Mouse (Mus musculus) layer of hippocampus, postnatal 14 days (tissue): ENCODE results near the gene Eid1. TPM values are rescaled to one million over a fixed set of nuclear protein-coding genes. Genes with fewer than 3 reads are reported as not detected.

Experiments
- DNase-seq, 2 experiments: peaks; one replicate each; pipeline ENCODE4 v3.0.0; 2021 to 2022; ENCODE audit warnings: low spot score in 2 of 2, mixed read lengths in 1 of 2
- long read RNA-seq, 2 experiments: library from polyadenylated mRNA; stranded (forward); transcript quantifications; one replicate each; pipeline ENCODE4 v2.0.0; 2021
- total RNA-seq, 2 experiments: library from RNA; stranded (reverse); gene quantifications; 2 replicates each; pipeline ENCODE4 v1.2.3; 2021

Gene Eid1
- total RNA-seq = 100 to 1,000 TPM; 323 to 341 TPM
- long read RNA-seq, experiment 1, transcript Eid1-201 (1 exons, 1,691 nt) = major isoform, 375 of 375 reads
- long read RNA-seq, experiment 1, partial matches to known transcripts = 0 of 375 reads
- long read RNA-seq, experiment 1, other reads (novel, unspliced or antisense) = 0 of 375 reads
- long read RNA-seq, experiment 2, transcript Eid1-201 (1 exons, 1,691 nt) = major isoform, 511 of 512 reads
- long read RNA-seq, experiment 2, partial matches to known transcripts = 0 of 512 reads
- long read RNA-seq, experiment 2, other reads (novel, unspliced or antisense) = 1 of 512 reads

DNA sequence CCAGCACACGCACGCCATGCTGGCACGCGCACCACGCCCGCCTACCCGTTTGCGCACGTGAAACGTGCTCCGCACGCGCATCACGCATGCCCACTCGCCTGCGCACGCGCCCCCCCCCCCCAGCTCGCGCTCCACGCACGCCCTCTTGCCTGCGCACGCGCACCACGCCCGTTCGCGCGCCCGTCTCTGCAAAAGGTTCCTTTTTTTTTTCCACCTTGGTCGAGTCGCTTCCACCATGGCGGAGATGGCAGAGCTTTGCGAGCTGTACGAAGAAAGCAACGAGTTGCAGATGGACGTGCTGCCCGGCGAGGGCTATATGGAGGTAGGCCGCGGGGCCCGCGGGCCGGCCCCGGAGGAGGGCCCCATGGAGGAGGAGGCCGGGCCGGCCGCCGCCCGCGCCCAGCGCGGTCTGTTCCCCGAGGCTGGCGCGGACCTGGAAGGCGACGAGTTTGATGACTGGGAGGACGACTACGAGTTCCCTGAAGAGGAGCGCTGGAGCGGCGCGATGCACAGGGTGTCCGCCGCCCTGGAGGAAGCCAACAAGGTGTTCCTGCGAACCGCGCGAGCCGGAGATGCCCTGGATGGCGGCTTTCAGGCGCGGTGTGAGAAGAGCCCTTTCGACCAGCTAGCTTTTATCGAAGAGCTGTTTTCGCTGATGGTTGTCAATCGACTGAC lies at the start of gene Eid1:
Eid1 (plus strand) TSS at position 139 of the 675 bp plus-strand sequence.
- peak; percentile 75 to 86 for DNase-seq

DNA sequence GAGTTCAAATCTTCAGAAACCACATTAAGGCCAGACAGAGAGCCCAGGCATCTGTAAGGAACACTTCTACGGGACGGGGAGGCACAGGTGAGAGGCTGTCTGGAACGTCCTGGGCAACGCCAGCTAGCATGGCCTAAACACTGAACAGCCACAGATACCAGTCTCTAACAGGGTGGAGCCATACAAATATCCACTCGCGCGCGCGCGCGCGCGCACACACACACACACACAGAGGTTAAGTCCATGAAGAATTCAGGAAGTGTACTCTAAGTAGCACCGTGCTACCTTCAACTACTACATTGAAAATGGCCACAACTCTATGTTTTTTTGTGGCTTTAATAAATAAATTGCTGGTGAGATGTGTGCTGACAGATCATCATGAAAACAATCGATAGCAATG lies 49.7 kb upstream of the Eid1 start:
- no peak for DNase-seq

DNA sequence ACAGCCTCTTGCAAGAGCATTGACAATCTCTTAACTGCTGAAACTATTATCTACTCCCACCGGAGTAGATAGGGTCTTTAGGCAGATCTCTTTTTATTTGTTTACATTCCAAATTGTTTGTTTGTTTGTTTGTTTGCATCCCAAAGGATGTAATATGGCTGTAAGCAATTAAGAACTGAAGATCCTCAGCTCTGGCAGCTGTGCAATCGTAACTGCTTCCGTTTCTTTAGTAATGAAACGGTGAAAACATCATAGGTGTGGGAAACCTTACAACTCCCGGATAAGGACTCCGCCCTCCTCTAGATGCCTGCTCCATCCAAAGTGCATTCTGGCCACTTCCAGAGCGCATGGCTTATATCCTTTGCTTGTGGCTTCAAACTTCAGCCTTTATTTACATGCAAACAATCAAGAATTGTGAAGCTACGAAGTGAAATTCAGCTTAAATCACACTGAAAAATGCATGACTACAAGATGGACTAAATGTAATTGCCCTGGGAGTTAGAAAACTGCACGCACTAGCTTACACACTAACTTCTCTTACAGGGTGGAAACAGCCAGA lies 48.7 kb upstream of the Eid1 start:
- DNase-seq = no peak

DNA sequence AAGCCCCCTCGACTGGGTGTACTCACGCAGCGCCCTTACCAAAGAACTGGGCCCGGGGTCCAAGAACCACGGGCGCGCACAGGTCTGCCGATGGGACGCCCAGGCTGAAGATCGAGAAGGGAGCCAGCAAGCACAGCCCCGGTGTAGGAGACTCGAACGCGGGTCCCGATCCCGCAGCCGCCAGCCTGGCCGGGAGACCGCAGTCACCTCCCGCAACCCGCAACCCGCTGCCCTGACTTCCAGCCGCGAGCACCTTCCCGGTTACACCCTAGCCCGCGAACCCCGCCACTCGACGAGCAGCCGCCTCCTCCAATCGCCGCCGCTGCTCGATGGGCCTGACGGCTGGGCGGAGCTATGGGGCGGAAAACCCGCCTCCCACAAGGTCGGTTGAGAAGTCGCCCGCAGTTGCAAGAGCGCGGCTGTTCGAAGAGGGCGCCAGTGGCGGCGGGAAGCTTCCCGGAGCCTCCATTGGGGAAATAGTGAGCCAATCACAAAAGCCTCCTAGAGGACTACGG lies 48.0 kb upstream of the Eid1 start, which contains the start of gene Cep152:
Cep152 (minus strand) TSS at position 277 of the 515 bp plus-strand sequence.
- peak; percentile 94 to 97 for DNase-seq

DNA sequence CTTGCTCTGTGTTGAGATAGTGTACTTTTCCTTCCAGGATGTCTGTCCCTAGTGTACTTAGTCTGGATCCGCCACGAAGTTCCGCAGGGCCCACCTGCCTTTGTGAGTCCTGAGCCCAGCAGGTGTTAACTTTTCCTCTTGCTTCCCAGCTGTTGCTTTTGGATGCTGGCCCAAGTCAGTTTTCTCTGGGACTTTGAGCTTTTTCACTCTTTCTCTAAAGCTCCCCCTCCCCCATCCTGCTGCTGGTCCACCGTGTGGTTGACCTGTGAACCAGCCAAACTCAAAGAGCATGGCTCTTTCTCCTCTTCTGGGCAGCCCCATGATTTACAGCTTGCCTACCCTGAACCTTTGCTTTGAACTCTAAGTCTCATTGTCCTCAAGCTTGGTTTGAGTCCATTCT lies 46.4 kb upstream of the Eid1 start:
- DNase-seq = no peak

DNA sequence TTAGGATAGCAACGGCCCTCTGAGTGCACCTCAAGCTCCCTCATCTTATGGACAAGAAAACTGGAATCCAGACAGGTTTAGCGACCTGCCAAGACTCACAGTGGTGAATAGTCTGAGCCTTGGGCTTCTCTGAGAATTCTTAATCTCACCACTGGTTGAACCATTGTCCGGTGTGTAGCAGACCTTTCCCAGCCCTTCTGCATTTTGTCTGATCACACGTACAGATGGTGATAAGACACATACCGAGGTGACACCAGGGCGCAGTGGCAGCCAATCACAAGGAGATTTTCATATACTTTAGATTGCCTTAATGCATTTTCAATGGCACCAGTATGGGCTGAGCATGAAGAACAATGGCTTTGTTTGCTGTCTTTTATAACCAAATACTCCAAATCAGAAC lies 44.4 kb upstream of the Eid1 start:
- DNase-seq = no peak

DNA sequence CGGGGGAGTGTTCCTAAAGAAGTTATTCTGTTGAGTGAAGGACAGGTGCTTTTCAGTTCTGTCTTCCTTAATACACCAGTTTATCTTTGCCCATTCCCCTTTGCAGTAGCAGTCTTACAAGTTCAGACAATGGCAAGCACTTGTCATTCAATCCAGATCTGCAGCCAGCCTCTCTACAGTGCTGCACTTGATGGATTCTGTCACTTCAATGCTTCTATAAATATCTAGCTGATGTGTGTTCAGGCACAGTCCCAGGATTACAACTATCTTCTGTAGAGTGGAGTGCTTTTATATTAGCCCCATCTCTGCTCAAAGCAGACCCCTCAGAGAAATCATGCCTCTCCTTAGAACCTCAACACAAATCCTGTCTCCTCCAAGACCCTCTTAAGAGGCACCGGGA lies 42.9 kb upstream of the Eid1 start:
- no peak for DNase-seq

DNA sequence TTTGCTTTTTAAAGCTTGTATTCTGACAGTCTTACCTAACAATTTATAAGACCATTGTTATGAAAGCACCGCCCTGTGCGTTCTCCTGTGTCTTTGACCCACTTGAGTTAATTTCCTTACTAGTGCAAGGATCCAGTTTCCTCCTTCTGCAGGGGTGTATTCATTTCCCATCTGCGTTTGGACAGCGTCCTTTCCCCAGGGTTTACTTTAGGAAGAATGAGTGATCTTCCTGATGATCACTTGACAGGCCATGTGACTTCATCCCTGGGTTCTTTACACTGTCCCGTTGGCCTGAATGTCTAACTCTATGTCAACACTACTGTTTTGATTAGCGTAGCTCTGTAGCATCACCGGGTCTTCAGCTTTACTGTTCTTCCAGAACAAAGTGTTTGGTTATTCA lies 35.6 kb upstream of the Eid1 start:
- DNase-seq = no peak

DNA sequence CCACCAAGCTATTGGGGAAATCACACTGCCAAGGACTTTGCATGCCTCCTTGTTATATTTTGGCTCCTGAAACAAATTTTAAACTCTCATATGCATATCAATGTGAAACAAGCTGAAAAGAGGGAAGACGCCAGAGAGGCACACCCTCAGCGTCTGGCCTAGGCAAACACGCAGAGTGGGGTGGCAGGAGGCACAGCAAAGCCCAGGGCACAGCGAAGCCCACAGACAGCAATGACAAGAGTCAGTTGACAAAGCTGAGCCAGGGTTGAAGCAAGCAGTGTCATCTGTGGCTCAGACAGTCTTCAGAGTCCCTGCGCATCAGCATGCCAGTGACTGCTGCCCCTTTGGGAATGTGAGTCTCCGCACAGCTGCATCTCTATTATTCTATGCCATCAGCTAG lies 28.0 kb upstream of the Eid1 start:
- no peak for DNase-seq

DNA sequence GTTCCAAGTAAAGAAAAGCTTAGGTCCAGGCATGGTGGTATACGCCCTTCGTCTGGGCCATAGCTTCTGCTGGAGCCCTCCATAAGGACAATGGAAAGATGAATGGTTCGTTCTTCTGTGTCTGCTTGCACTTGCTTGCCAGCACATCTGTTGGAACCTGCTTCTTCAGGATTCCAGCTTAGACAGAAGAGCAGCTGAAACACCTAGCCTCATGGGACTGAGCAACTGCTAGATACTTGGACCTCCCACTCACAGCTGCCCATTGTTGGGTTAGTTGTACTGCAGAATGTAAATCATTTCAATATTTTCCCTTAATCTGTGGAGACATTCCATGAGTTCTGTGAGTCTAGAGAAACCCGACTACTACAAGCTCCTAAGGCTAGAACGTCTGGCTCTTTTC lies 22.9 kb upstream of the Eid1 start:
- no peak for DNase-seq

DNA sequence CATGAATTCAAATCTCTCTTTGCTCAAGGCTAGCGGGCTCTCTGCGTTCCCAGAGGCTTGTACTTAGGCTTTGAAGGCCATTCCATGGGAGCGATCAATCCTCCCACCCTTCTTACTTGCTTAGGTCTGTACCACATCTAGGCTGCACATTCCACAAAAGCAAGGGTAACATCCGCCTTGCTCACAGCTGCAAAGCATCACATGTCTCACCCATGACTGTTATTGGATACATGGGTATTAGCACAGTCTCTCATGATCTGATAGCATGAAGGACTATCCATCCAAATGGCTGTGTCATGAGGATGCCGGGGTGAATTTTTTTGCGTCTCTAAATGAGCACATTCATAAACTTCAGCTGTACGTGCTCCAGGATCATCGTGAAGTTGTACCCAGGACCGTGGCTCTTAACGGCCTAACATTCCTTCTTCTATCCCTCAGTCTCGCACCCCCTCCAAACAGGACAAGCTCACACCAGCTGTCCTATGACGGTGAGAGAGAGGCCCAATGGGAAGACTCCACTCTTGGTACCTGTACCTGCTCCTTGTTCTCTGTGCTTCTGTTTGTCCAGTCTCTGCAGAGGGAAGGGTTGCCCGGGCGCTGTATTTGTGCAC lies 22.0 kb upstream of the Eid1 start:
- no peak for DNase-seq

DNA sequence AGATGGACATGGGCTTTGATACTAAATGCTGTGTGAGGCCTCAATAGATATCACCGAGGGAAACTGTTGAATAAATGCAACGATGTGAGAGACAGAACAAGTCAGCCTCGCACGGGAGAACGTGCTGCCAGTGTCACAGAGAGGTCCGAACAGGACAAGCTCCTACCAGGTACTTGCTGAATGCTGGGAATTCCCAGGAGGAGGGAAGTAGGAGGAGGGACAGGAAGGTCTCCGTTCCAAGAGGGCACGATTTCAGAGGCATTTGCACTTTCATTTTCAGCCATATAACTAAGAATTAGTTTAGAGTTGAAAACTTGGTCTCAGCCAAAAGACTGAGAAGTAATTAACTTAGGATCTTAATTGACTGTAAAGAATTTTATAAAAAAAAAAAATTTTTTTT lies 21.3 kb upstream of the Eid1 start:
- DNase-seq = no peak

DNA sequence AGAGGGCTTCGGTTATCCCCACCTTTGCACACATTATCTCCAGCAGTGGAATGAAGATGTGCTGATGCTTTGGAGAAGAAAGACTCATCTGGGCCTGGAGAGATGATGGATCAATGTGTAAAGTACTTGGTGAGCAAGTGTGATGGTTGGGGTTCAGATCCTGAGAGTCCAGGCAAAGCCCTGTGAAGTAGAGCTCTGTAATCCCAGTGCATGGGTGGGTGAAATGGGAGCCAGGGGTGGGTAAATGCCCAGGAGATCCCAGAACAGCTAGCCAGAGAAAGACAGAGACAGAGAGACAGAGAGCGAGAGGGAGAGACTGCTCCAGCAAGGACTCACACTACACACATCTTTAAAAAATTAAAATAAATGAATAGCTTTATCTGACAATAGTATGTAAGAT lies 19.6 kb upstream of the Eid1 start:
- no peak for DNase-seq

DNA sequence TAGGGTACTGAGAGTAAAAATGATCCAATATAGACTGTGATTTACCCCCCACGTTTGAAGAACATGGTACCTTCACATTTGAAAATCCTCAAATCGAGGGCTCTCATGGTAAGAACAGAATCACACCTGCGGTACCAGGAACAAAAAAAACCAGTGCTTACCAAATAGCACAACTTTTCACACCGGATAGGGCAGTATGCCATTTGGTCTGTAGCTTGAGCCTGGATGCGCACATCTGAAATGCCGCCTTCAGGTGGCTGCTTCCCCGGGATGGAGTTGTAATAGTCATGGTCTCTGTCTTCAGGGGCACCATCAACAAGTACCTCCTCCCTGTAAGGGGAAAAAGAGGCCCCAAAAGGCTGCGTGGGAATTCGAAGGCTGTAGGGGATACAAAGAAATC lies 17.5 kb upstream of the Eid1 start:
- no peak for DNase-seq

DNA sequence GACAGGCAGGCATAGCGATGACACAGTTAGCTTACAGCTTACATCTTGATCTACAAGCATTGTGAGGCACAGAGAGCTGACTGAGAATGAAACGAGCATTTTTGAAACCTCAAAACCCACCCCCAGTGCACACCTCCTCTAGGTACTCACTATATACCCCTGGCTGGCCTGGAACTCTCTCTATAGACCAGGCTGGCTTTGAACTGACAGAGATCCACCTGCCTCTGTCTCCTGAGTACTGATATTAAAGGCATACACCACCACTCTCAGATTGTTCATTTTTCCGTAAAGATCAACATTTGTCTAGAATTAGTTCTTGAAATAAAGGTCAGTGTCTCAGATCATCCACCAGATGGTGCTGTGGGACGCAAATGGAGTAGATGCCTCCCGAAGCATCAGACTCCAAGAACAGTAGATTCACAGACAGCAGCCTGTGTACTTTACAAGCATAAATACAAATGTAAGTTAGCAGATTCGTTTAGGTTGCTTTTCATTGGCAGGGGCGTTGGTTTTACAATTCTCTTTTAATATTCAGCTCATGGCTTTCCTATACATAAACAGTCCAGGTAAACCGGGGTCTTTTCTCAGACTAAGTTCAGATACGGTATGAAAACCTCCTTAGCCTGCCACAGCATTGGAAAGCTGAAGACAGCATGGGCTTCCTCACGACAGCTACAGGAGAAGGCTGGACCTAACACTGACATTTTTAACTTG lies 12.9 kb upstream of the Eid1 start:
- DNase-seq = peak; percentile 60 to 86

DNA sequence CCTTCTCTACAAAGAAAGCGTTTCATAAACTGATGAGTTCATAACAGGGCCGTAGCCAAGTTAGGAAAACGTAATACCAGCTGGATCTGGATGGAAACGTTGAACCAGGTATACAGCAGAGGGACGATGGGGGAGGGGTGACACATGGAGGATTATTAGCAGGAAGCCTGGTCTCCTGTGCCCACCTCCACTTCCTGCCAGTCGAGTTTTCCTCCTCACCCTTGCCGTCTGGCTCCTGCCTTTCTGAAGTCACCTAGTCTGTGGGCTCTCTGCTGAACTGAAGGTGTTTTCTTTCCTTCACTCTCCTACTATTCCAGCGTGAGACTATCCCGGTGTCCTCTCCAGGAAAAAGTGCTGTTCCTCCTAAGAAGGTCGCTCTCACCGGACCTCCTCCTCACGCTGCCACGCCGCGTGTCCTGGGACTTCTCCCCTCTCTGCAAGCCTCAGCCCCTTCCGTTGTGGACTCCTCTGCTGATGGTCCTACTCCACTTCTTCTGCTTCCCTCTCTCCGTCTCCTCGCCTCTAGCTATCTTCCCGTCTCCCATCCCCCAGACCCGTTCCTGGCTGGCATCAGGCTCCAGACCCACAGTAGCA lies 12.3 kb upstream of the Eid1 start:
- DNase-seq = no peak

DNA sequence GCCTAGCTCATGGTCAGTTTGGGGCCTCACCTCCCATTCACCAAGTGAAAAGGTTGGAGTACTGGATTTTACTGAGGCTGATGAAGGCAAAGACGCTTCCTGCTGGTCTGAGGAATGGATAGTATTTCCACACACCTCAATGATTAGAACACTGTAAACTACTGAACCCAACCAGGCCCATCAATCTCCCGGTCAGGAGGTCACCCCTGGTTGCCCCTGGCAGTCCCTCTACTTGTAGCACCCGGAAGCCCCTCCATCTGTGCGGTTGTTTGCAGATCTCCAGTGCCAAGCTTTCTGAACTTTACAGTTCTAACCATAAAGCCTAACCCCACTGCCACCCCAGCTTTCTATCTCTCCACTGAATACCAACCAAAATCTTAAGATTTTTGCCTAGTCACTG lies 11.7 kb upstream of the Eid1 start:
- DNase-seq = no peak

DNA sequence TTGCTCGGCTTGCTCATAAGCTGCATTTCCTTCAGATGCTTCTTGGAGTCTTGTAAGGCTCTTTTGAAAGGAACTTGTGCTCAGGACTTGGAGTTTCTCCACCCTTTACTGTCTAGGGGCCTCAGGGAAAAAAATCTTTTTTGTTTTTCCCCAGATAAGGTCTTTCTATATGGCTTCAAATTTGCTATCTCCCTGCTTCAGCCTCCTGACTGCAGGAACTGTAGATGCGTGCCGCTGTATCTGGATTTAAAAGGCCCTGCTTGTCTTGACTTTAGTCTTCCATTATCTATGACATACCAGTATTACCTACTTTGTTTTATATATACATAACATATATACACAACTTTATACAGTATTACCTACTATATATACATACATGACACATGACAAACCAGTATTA lies 10.4 kb upstream of the Eid1 start:
- DNase-seq = no peak

DNA sequence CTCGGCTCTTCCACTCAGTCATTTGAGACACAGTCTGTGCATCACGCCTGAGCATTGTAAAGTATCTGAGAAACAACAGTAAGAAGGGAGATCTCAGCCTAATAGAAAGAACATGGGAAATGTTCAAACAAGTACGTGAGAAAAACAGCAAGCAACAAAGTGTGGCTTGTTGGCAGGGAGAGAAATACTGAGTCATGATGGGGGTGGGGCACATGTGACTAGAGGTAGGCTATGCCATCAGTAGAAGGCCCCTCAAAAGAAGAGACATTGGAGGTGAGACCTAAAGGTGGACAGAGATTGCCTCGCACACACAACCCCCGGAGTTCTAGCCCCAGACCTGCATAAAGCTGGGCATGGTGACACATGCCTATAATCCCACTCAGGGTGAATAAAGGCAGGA lies 7.7 kb upstream of the Eid1 start:
- DNase-seq = no peak

DNA sequence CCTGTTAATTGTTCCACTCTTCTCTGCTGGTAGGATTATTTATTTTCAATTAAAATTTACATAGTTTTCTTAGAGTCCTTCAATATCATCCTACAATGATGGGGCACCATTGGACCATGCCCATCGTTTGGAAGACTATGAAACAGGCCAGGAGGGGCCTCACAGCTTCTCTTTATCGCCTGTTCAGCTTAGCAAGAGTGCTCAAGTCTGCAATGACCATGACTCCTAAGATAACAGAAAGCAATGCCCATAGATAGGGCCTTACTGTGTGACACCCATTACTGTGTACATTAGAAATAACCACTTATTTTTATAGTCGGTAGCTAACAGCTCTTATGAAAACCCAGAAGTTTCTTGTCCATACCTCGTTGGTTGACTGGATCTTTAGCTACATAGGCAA lies 7.0 kb upstream of the Eid1 start:
- no peak for DNase-seq

DNA sequence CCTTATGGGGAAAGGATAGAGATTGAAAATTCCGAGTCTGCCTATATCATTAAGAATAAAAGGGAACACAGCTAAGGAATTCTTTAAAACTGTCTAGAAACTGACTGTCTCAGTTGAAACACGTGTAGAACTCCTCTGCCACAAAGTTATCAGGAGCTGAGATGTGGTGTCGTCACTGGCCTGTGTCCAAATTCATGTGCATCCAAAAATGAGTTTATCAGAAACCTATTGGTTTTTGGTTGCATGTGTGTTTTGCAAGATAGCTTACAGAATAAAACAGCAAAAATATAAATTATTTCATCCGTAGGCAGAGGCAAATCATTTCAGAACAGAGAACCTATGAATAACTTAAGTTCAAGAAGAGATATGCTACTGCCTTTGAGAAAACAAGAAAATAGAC lies 6.2 kb upstream of the Eid1 start:
- DNase-seq = no peak
